Mouse (Mus musculus): ENCODE measurements around the gene Efnb3. TPM values are rescaled to one million over a fixed set of nuclear protein-coding genes. Genes with fewer than 3 reads are reported as not detected.
A peak's percentile ranks its signal among the peaks of the same experiment; 100 is the strongest.

Gene Efnb3
- polyA plus RNA-seq, 1 experiment, result 0.84 TPM

DNA sequence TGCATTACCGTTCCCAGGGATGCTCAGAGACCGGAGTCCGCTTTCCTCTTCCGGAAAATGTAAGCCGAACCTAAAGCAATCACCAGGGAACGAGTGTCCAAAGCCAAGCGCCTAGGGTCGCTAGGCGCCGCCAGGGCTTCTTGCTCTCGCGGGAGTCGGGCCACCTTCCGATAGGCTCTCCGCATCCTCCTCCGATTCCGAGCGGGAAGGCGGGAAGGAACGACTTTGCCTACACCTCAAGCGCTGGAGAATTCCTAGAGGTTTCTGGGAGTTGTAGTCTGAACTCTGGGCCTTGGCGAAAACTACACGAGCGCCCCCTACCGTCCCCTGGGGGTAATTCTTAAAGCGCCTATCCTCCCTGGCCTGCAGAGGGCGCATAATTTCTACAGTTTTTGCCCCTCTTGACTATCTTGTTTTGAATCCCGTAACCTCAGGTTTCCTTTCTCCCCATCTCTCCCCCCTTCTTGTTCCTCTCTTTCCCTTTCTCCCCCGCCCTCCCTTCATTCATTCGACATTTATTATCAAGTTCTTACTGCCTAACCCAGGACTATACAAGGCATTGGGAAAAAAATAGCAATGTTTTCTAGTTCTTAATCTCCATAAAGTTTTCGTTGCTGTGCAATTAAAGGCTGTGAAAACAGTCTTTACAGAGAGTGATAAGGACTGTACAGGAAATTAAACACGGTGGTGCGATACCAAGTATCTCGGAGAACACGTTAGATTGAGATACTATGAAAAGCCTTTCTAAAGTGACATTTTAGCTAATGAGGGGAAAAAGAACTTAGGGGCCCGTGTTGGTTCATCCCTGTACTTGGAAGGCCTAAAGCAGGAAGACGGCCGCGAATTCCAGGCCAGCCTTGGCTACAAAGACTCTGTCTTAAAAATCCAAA, 19.4 kb upstream of the Efnb3 start:
- Histone ChIP-seq H3K27me3 (replicated peaks; ENCODE audit: control insufficient read depth, insufficient read depth, low read length) (no peaks in the 10 kb centered on the region), H3K27ac (ENCODE audit: insufficient read depth, low read depth, low read length) (peak overlapping the region; percentile 81), H3K36me3 (ENCODE audit: control insufficient read depth, insufficient read depth, low read length) (no peaks in the 10 kb centered on the region), H3K4me1 (ENCODE audit: control insufficient read depth, insufficient read depth, low read length) (peaks cover 12% of the 10 kb centered on the region; the same call in 1 of the 2 replicates), H3K4me3 (ENCODE audit: insufficient read depth, low read depth, low read length) (peak overlapping the region; percentile 96)
- WGBS, result under 1% methylated on average over 39 of the region's 39 CpGs
- DNase-seq, result peak; percentile 99
- TF ChIP-seq CTCF (conservative IDR thresholded peaks at IDR 0.05; ENCODE audit: insufficient read depth, insufficient read length, low read depth, low read length) (peak; percentile 100), POLR2A (IDR thresholded peaks at IDR 0.05; ENCODE audit: low read depth, low read length) (no peak)

DNA sequence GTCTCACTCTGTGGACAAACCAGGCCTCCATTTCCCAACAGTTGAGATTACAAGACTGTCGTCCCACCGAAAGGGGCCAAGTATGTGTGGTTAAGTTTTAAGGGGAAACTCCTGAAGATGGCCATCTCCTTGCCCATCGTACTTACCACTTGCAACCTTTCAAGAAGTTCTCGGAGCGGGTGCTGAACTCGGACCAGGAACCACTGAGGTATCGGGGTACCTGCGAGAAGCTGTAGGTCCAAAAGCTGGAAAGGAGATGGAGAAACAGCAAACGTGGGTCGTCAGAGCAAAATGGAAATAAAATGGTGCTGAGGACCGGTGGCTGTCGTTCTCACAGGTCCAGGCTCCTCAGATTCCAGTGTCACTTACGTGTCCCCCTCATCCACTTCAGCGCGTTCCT, 18.3 kb upstream of the Efnb3 start:
- peak overlapping the region; percentile 69 for H3K4me3 ChIP-seq (ENCODE audit: insufficient read depth, low read depth, low read length)
- DNase-seq, result no peak
- no peak for TF ChIP-seq CTCF (conservative IDR thresholded peaks at IDR 0.05; ENCODE audit: insufficient read depth, insufficient read length, low read depth, low read length)
- TF ChIP-seq POLR2A (IDR thresholded peaks at IDR 0.05; ENCODE audit: low read depth, low read length), result no peak
- peaks cover 12% of the 10 kb centered on the region; the same call in 1 of the 2 replicates for H3K4me1 ChIP-seq (ENCODE audit: control insufficient read depth, insufficient read depth, low read length)
- WGBS, result 12% methylated on average over 15 of the region's 15 CpGs
- H3K27ac ChIP-seq (ENCODE audit: insufficient read depth, low read depth, low read length), result no peak overlapping the region
- H3K27me3 ChIP-seq (replicated peaks; ENCODE audit: control insufficient read depth, insufficient read depth, low read length), result no peaks in the 10 kb centered on the region
- H3K36me3 ChIP-seq (ENCODE audit: control insufficient read depth, insufficient read depth, low read length), result no peaks in the 10 kb centered on the region

DNA sequence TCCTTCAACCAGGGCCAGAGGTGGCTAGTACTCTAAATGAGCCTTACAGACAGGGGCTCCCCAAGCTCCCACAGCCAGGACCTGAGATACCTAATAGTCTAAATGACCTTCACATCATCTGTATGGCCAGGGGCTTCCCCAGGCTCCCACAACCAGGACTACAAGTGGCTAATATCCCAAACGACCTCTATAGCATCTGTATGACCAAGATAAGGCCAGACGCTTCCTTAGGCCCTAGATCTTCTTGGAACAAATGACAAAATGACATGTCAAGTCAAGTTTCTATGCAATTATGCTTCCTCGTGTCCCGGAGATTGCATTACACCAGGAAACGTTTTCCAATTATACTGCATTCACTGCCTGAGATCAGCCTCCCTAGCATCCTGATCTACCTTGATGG, 16.3 kb upstream of the Efnb3 start:
- Histone ChIP-seq H3K4me3 (ENCODE audit: insufficient read depth, low read depth, low read length) (no peak overlapping the region), H3K36me3 (ENCODE audit: control insufficient read depth, insufficient read depth, low read length) (no peaks in the 10 kb centered on the region), H3K4me1 (ENCODE audit: control insufficient read depth, insufficient read depth, low read length) (peaks cover 8% of the 10 kb centered on the region; the same call in 1 of the 2 replicates), H3K27me3 (replicated peaks; ENCODE audit: control insufficient read depth, insufficient read depth, low read length) (no peaks in the 10 kb centered on the region), H3K27ac (ENCODE audit: insufficient read depth, low read depth, low read length) (no peak overlapping the region)
- no peak for TF ChIP-seq CTCF (conservative IDR thresholded peaks at IDR 0.05; ENCODE audit: insufficient read depth, insufficient read length, low read depth, low read length)
- TF ChIP-seq POLR2A (IDR thresholded peaks at IDR 0.05; ENCODE audit: low read depth, low read length), result no peak
- DNase-seq, result no peak
- 74% methylated on average over 5 of the region's 5 CpGs for WGBS

DNA sequence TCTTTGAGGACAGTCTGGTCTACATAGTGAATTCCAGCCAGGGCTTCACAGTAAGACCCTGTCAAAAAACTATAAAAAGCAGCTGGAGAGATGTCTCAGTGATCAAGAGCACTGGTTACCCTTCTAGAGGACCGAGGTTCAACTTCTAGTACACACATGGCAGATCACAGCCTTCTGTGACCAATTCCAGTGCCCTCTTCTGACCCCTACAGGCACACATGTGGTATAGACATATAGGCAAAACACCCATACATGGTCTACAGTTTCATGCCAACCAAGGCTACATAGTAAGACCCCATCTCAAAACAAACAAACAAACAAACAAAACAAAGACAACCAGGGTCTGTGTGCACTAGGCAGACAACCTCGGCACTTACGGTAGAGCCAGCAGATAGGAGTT, 15.2 kb upstream of the Efnb3 start:
- peak; percentile 21 for DNase-seq
- 53% methylated on average over 3 of the region's 3 CpGs for WGBS
- no peak for TF ChIP-seq POLR2A (IDR thresholded peaks at IDR 0.05; ENCODE audit: low read depth, low read length)
- TF ChIP-seq CTCF (conservative IDR thresholded peaks at IDR 0.05; ENCODE audit: insufficient read depth, insufficient read length, low read depth, low read length), result peak; percentile 44

DNA sequence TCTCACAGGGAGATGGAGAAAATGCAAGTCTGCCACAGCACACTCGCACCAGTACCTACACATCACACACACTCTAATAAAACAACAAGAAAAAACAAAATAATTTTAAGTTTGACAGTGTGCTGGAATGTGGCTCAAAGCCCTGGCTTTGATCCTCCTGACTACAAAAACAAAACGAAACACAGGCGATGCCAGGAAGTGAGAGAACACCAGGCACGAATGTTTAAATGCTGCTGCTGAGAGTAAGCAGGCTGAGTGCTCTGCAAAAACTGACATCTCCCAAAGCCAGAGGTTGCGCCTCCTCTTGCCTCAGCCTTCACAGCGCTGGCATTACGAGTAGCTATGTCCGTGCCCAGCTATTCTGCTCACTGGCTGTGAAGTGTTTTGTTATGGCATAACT, 5.1 kb upstream of the Efnb3 start:
- no peak for TF ChIP-seq CTCF (conservative IDR thresholded peaks at IDR 0.05; ENCODE audit: insufficient read depth, insufficient read length, low read depth, low read length)
- TF ChIP-seq POLR2A (IDR thresholded peaks at IDR 0.05; ENCODE audit: low read depth, low read length), result no peak
- DNase-seq, result peak; percentile 15
- Histone ChIP-seq H3K27ac (ENCODE audit: insufficient read depth, low read depth, low read length) (no peak overlapping the region), H3K36me3 (ENCODE audit: control insufficient read depth, insufficient read depth, low read length) (peaks cover 1% of the 10 kb centered on the region; the same call in 1 of the 2 replicates), H3K27me3 (replicated peaks; ENCODE audit: control insufficient read depth, insufficient read depth, low read length) (no peaks in the 10 kb centered on the region), H3K4me3 (ENCODE audit: insufficient read depth, low read depth, low read length) (no peak overlapping the region), H3K4me1 (ENCODE audit: control insufficient read depth, insufficient read depth, low read length) (no peaks in the 10 kb centered on the region; the same call in 1 of the 2 replicates)
- 64% methylated on average over 8 of the region's 8 CpGs for WGBS

More for the DNA sequence above, 15.2 kb upstream of the Efnb3 start:
- H3K4me3 ChIP-seq (ENCODE audit: insufficient read depth, low read depth, low read length), result no peak overlapping the region
- H3K36me3 ChIP-seq (ENCODE audit: control insufficient read depth, insufficient read depth, low read length), result no peaks in the 10 kb centered on the region
- no peak overlapping the region for H3K27ac ChIP-seq (ENCODE audit: insufficient read depth, low read depth, low read length)
- no peaks in the 10 kb centered on the region for H3K27me3 ChIP-seq (replicated peaks; ENCODE audit: control insufficient read depth, insufficient read depth, low read length)
- H3K4me1 ChIP-seq (ENCODE audit: control insufficient read depth, insufficient read depth, low read length), result peaks cover 8% of the 10 kb centered on the region; the same call in 1 of the 2 replicates

DNA sequence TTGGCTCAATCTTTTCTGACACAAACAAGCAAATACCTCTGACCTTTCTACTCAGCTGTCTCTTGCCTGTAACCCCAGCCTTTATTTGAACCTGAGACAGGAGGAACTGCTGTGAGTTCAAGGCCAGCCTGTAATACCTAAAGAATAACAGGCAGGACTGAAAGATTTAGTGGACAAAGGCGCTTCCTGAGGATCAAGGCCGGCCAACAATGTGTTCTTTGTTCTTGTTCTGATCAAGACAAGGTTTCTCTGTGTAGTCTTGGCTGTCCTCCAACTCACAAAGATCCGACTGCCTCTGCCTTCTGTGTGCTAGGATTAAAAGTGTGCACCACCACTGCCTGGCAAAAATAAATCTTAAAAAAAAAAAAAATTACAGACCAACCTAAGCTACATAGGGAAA, 4.4 kb upstream of the Efnb3 start:
- Histone ChIP-seq H3K27ac (ENCODE audit: insufficient read depth, low read depth, low read length) (no peak overlapping the region), H3K27me3 (replicated peaks; ENCODE audit: control insufficient read depth, insufficient read depth, low read length) (0 out of 2 replicates have a peak, but pooled peaks cover 1% of the 10 kb centered on the region), H3K4me3 (ENCODE audit: insufficient read depth, low read depth, low read length) (no peak overlapping the region), H3K36me3 (ENCODE audit: control insufficient read depth, insufficient read depth, low read length) (peaks cover 1% of the 10 kb centered on the region; the same call in 1 of the 2 replicates), H3K4me1 (ENCODE audit: control insufficient read depth, insufficient read depth, low read length) (no peaks in the 10 kb centered on the region; the same call in 1 of the 2 replicates)
- DNase-seq, result no peak
- 60% methylated on average over 3 of the region's 3 CpGs for WGBS
- TF ChIP-seq CTCF (conservative IDR thresholded peaks at IDR 0.05; ENCODE audit: insufficient read depth, insufficient read length, low read depth, low read length) (no peak), POLR2A (IDR thresholded peaks at IDR 0.05; ENCODE audit: low read depth, low read length) (no peak)

DNA sequence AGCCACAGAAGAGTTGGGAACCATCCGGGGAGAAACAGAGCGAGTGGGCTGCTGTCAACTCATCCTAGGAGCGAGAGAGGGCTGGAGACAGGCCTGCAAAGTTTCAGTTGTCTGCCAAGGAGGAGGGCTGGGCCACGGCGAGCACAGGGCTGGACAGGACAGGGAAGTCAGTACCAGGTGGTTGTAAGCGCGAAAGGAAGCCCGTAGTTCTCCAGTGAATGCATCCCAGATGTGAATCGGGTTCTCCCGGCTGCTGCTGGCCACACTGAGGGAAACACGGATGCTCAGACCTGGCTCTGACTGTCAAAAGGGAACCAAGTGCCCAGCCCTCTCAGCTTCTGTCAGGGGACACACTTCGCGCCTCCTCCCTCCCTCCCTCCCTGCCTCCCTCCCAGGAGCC, 3.4 kb upstream of the Efnb3 start:
- no peaks in the 10 kb centered on the region; the same call in 1 of the 2 replicates for H3K4me1 ChIP-seq (ENCODE audit: control insufficient read depth, insufficient read depth, low read length)
- H3K27me3 ChIP-seq (replicated peaks; ENCODE audit: control insufficient read depth, insufficient read depth, low read length), result 0 out of 2 replicates have a peak, but pooled peaks cover 1% of the 10 kb centered on the region
- WGBS, result 92% methylated on average over 13 of the region's 13 CpGs
- no peak overlapping the region for H3K27ac ChIP-seq (ENCODE audit: insufficient read depth, low read depth, low read length)
- DNase-seq, result no peak
- no peak for TF ChIP-seq CTCF (conservative IDR thresholded peaks at IDR 0.05; ENCODE audit: insufficient read depth, insufficient read length, low read depth, low read length)
- no peak for TF ChIP-seq POLR2A (IDR thresholded peaks at IDR 0.05; ENCODE audit: low read depth, low read length)
- H3K4me3 ChIP-seq (ENCODE audit: insufficient read depth, low read depth, low read length), result no peak overlapping the region
- H3K36me3 ChIP-seq (ENCODE audit: control insufficient read depth, insufficient read depth, low read length), result peaks cover 1% of the 10 kb centered on the region; the same call in 1 of the 2 replicates

All from kidney, adult 2 months (tissue).